Mouse (Mus musculus): ENCODE data around the gene Rbms3. TPM values are rescaled to one million over a fixed set of nuclear protein-coding genes. Genes with fewer than 3 reads are reported as not detected.

Rbms3 gene
- total RNA-seq, 2 experiments from 2014 or later: 17.6 to 19.2 TPM

DNA sequence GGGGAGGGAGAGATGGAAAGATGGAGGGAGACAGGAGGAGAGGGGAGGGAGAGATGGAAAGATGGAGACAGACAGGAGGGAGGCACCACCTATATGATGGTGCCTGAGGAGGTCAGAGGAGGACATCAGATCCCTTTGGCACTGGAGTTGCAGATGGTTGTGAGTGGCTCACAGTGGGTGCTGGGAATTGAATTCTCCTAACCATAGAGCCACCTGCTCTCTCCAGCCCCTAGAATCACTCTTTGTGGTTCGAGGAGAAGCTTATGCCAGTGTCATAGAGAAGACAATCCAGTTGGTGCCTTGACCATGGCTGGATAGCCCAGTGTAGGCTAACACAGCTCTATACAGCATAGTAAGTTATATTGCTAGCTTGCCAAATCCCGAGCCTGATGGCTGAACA, 137.8 kb downstream of the Rbms3 start:
- DNase-seq (ENCODE audit: low spot score in 2 of 2): no peak

DNA sequence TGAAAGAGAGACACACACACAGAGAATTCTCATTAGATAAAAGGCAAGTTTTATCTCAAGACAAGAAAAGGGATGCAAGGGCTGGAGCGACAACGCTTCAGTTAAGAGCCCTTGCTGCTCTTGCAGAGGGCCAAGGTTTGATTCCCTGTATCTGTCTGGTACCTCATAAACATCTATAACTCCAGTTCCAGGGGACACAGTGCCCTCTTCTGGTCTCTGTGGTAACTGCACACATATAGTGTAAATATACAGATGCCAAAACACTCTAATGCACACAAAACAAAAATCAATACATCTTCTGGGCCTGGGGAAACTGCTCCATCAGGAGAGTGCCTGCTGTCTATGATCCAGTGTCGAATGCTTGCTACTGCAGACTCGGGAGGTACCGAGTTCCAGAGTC, 145.3 kb downstream of the Rbms3 start:
- DNase-seq (ENCODE audit: low spot score in 2 of 2): peak in 1 of 2 experiments; percentile 5

DNA sequence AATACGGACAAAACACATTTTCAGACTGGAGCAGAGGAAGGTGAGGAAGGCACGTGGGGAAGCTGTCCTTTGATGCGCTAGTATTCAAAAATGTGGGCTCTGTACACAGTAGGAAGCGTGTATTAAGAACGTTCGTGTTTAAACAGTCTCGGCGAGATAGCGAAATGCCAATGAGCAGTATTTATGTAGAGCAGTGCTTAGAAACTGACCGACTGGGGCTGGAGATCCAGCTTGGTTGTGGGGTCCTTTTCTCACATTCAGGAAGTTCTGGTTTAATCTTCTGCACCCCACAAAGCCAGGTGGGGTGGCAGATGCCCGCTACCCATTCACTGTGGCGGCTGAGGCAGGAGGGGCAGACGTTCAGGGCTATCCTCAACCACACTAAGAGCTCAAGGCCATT, 153.0 kb downstream of the Rbms3 start:
- no peak for DNase-seq (ENCODE audit: low spot score in 2 of 2)

GRCm38 (mm10) chr9:117452816-117453215, 176.9 kb downstream of the Rbms3 start:
- no peak for DNase-seq (ENCODE audit: low spot score in 2 of 2)

DNA sequence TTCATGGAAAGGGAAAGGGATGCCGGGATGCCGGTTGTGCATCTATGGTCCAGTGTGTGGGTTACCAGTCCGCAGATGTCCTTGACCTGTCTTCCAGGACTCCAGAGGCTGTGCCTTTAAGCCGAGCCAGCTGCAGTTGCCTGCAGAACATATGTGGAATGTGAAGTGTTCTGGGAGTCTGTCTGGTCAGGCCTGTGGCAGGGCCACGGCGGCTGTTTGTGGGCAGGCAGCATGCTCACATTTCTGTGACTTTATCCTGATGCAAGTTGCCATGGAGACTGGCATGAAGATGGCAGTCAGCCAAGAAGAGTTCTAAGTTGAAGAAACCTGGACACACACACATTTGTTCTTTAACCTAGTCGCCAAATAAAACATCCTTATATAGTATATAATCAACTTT, 187.1 kb downstream of the Rbms3 start:
- no peak for DNase-seq (ENCODE audit: low spot score in 2 of 2)

DNA sequence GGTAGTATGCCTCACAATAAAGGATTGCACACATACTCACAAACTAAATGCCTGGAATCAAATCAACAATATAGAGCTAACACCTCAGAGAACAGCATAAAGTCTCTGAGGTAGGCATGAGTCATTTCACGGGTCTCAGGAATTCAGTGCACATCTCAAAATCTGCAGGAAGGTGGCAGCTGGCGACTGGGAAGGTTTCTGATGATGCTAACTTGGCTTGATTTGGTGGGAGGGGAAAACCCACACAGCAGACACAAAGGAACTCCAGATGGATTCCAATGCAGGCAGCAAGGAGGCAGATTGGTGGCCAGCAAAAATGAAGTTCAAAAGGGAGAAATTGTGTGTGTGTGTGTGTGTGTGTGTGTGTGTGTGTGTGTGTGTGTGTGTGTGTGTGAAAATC, 193.9 kb downstream of the Rbms3 start:
- DNase-seq (ENCODE audit: low spot score in 2 of 2): peak; percentile 10

- DNase-seq (ENCODE audit: low spot score in 2 of 2): no peak
These were observed 199.0 kb downstream of the Rbms3 start for GRCm38 (mm10) chr9:117430670-117431069.

- no peak for DNase-seq (ENCODE audit: low spot score in 2 of 2)
These were observed 200.3 kb downstream of the Rbms3 start for GRCm38 (mm10) chr9:117429217-117430105.

GRCm38 (mm10) chr9:117423259-117423658, 206.5 kb downstream of the Rbms3 start:
- DNase-seq (ENCODE audit: low spot score in 2 of 2): no peak

DNA sequence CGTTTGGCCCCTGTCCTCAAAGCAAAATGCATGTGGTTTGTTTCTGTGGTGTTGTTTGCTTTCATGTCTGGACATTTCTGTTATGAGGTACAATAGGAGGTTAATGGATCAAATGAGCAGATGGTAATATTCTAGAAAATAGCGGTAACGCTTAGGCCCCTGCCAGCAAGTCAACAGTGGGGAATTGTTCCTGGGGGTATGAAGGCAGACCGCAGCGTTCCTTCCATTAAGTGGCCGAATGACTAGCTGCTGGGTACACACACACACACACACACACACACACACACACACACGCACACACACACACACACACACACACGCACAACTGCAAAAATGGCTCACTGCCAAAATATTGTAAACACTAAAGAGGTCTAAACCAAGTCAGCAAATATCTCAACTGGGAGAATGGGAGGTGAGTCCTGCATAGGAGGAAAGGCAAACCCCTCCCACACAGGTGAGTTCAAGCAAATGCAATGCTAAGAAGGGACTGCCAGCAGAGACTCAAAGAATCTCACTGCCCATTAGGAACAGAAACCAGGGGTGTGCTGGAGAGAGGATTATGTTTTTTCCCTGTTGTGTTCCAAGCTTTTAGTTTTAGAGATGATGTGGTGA, 209.7 kb downstream of the Rbms3 start:
- DNase-seq (ENCODE audit: low spot score in 2 of 2): no peak

DNA sequence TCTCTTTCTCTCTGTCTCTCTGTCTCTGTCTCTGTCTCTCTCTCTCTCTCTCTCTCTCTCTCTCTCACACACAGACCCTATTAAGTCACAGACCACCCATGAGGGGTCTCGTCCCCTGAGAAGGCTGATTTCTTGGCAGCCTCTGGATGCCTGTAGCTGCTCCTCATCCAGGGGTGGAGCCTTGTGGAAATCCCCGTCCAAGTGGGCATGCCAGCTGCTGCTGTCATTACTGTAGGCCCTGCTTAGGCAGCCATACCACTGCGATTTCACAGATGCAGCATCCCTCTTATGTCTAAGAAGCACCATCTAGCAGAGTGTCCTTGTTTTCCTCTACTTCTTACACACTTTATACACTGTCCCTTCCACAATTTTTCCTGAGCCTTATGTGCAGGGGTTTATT, 216.5 kb downstream of the Rbms3 start:
- DNase-seq (ENCODE audit: low spot score in 2 of 2): no peak

DNA sequence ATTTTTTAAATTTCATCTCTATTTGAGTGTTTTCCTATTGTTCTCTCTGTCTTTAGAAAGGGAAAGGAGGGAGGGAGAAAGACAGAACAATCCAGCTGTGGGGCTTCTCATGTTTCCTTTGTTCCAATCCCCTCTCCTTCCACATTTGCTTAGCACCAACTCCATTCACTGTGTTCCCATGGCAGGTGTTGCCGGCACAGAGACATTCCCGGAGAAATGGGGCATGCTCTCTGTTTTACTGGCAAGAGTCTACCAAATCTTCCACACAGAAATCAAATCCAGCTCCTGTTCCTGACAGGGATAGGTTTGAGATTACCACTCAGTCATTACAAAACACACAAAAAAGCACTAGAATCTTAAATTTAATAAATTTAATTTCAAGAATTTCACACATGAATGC, 217.1 kb downstream of the Rbms3 start:
- no peak for DNase-seq (ENCODE audit: low spot score in 2 of 2)

GRCm38 (mm10) chr9:117404621-117405020, 225.1 kb downstream of the Rbms3 start:
- DNase-seq (ENCODE audit: low spot score in 2 of 2): no peak

- DNase-seq (ENCODE audit: low spot score in 2 of 2): no peak
These were observed 229.4 kb downstream of the Rbms3 start for GRCm38 (mm10) chr9:117400262-117400671.

DNA sequence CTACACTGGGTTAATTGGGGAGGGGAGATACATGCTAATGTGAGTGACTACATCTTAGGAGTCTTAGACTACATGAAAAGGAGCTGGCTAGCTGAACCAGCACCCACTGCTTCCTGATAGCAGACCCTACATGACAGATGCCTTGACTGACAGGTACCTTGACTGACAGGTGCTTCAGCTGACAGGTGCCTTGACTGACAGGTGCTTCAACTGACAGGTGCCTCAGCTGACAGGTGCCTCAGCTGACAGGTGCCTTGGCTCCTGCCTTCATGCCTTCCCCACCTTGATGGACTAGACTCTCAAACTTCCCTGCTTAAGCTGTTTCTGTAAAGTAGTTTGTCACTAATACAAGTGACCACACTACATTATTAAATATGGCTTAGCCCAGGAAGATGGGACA, 232.6 kb downstream of the Rbms3 start:
- DNase-seq (ENCODE audit: low spot score in 2 of 2): no peak

GRCm38 (mm10) chr9:117396586-117396985, 233.1 kb downstream of the Rbms3 start:
- no peak for DNase-seq (ENCODE audit: low spot score in 2 of 2)

- peak; percentile 14 to 19 for DNase-seq (ENCODE audit: low spot score in 2 of 2)
These were observed 235.8 kb downstream of the Rbms3 start for GRCm38 (mm10) chr9:117393626-117394525.

DNA sequence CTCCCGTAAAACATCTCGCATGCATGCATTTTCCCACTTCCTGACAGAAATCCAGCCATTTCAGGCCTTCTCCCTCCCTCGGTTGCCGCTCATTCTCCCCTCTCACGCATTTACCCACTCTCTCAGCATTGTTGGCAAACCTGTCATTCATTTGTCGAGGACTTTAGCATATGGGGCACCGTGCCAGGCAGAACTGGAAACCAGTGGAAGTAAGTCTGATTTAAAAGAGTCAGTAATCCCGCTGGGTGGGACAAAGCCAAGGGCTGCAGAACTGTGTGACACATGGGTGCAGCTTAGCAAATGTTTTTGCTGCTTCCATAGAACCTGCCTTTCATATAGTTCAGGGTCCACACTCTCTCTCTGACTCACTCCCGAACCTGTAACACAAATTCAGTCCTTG, 241.7 kb downstream of the Rbms3 start:
- DNase-seq (ENCODE audit: low spot score in 2 of 2): peak in 1 of 2 experiments; percentile 10

DNA sequence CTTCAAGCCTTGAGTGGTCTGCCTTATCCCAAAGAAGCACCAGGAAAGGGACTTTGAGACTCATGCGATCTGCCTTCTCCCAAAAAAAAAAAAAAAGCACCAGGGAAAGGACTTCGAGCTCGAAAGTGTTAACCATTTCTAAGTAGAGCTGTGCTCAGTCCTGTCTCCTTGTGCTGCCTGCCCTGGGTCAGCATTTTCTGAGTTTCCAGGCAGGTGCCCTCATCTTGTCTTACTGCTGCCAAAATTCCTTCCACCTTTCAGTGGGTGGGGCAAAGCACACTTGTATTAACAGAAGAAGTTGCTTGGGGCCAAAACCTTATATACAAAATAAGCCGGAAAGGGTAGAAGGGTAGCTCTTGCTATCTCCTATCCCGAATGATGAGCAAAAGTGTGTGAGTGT, 248.8 kb downstream of the Rbms3 start:
- DNase-seq (ENCODE audit: low spot score in 2 of 2): no peak

DNA sequence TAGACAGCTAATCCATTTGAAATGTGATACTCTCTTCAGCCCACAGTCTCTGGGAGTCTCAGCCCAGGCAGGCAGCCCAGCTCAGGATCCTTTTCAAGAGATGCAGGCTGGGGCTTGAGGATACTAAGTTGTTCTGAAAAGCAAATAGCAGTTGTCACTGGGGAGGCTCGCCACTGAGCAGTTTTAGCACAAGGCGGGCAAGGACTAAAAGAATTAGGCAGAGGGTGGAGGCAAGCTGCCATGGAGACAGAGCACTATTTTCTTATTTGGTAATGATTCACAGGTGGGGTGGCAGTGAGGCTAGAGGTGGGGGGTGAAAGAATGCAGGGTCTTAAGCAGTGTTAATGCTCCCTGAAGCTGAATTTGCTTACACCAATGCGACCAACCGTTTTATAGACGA, 249.6 kb downstream of the Rbms3 start:
- no peak for DNase-seq (ENCODE audit: low spot score in 2 of 2)

DNA sequence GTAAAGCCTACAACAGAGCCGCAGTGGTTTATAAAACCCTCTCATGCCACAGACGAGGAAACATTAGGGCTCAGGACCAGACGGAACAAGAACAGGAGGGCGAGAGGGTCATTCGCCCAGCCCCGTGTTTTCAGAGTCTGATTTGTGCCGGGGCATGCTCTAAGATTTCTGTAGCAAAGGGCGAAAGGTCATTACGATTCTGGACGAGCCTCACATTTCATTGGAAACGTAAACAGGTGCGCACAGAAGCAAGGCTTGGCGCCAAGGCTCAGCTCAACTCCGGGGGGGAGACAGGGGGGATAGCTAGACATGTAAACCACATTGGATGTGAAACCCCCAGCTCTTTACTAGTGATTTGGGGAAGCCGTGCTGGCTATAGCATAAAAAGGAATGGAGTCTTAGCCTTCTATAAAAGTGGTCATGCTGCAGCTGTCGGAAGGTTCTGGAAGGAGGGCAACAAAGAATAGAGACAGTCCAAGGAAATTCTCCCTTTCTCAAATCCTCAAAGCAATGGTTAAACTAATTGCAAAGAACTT, 250.2 kb downstream of the Rbms3 start:
- no peak for DNase-seq (ENCODE audit: low spot score in 2 of 2)

All from layer of hippocampus, postnatal 14 days (tissue).